Mouse (Mus musculus) kidney, adult 9 months (tissue): ENCODE data around the gene Uspl1.
A peak's percentile ranks its signal among the peaks of the same experiment; 100 is the strongest.

Source experiments
- DNase-seq: peaks from one replicate; pipeline ENCODE4 v3.0.0; 2022

Gene Uspl1

DNA sequence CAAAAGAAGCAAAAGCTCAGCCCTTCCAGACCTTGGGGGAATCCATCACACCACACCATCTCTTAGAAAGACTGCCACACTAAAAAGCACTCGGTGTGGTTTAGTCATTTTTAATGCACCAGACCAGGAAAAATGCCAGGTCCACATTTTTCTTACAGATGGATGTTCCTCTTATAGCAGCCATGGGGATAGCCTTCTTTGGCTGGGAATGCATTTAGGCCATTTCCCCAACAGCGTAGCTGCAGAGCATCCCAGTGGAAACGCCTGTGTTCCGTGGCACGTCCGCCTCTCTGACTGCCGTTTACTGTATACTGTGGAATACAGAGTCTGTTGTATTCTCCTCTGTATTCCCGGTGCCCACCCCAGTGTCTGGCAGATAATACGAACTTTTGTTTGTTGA is 15.3 kb upstream of the Uspl1 start:
- DNase-seq: no peak

DNA sequence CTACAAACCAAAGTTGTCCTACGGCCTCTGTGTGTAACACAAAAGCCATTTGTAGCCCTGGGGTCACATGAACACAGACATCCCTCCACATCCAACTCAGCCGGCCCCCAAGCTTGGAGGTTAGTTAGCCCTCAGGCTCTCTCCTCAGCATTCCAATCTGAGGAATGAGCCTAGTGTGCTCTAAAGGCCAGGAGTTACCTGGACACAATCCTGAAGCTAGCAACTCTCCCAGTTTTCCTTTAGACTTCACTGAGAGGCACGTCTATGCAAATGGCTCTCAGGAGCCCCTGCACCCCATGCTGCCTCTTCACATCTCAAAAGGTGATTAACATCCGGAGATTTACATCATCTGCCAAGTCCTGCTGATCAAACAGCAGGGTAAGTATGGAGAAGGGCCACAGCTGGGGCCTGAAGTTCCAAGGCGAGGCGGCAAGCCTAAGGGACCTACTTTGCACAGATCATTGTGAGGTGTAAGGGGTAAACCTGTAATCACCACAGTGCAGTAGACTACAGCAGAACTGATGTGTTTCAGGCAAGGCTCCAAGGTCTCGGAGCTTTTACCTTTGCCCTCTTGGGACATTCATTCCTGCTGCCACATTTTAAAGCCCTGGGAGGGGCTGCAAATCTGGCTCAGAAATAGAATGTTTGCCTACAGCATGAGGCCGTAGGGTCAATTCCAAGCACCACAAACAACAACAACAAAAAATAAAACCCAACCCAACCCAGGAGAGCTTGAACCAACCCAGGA is 13.1 kb upstream of the Uspl1 start:
- peak; percentile 46 for DNase-seq

DNA sequence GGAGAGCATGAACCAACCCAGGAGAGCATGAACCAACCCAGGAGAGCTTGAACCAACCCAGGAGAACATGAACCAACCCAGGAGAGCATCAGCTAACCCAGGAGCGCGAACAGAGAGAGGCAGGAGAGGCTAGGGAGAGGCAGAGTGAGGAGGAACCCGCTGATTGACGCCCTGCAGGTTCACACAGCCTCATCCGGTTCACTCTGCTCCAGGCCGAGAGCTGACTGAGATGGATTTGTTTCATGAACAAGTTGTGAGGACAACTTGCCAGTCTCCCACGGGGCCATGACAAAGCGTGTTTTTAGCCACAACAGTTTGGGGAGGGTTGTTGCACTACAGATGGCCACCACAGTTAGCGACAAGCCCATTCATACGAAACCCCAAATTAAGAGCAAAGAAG is 11.9 kb upstream of the Uspl1 start:
- no peak for DNase-seq

DNA sequence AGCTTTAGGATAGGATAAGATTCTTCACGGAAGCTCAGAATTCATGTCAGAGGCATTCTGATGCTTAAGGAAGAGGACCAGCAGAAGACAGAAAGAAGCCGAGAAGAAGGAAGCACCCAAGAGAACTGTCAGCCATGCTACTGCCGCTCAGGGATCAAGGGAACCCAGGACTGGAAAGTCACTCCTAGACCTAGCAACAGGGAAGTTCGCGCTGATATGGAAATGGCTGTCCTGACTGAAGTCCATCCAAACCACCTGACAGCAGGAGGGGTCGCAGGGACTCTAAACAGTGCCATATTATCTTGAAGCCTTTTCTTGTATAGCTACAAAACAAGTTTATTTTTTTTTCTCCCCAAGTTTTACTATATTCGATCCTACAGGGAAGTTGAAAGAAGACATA is 9.6 kb upstream of the Uspl1 start:
- no peak for DNase-seq

DNA sequence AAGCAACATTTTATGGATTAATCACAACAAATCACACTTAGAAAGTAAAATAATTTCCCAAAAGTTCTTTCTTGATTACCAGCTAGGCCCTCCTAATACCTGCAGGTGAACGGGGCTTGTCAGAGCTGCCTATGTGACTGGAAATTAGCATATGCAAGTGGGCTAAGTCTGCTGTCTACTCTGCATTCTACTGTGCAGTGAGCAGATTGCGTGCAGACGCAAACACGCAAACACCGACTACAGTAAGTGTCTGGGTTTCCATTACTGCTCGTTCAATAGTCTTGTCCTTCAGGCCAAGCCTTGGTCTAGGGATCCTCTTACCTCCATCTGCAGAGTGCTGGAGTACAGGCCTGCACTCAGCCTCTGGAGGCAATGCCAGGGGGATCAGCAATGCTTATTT is 8.4 kb upstream of the Uspl1 start:
- DNase-seq: no peak

DNA sequence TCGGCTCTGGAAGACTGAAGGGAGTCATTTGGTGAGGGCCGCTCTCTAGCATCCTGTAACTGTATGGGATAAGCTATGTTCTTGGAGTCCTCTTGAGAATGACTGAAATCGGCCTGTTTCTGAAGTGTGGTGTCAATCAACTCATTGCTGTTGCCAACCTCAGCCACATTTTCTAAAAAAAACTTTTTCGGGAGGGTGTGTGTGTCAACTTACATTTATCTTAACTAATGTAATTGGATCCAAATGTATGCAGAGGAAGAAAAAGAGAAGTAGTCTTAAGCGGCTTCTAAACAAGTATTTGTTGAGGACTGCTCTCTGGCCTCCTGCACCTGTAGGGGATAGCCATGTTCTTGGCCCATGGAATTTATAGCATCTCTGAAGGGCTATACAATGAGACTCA is 6.1 kb upstream of the Uspl1 start:
- no peak for DNase-seq

DNA sequence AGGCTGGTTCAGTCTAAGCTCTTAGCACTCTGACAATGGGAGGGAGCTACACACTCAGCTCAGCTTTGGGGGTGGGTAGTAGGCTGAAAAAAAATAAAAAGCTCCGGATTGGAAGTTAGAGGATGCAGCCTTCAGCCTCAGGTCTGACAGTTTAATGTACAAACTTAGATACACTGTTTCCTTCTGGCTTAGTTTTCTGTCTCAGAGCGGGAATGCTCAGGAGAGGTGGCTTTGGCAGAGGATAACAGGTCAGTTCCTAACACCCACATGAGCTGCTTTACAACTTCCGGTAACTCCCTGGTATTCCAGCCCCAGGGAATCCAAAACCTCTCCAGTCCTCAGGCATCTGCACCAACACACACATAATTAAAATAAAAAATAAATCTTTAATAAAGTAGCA is 4.3 kb upstream of the Uspl1 start:
- DNase-seq: no peak

DNA sequence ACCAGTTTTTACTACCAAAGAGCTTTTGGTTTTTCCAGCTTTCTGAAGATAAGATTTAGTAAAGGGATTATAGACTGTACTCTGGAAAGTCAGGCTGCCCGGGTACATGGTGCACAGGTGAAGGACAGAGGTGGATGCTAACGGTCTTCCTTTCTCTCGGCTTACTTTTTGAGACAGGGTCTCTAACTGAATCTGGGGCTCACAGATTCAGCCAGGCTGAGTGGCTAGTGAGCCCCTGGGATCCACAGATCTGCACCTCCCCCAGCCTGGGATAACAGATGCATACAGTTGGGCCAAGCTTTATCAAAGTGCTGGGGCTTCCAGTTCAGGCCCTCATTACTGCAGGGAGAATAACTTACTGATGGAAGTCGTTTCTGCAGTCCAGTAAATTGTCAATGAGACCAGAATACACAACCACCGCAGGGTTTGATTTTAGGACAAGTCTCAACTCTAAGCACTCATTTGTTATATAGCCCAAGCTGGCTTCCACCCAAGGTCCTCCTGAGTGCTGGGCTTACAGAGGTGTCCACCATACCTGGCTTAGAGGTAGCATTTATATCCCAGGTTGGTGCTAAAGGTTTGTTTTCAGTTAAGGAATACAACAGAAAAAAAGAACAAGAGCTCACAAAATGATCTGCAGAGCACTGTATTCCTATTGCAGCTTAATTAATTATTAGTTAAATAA is 1.8 kb upstream of the Uspl1 start:
- DNase-seq: no peak

DNA sequence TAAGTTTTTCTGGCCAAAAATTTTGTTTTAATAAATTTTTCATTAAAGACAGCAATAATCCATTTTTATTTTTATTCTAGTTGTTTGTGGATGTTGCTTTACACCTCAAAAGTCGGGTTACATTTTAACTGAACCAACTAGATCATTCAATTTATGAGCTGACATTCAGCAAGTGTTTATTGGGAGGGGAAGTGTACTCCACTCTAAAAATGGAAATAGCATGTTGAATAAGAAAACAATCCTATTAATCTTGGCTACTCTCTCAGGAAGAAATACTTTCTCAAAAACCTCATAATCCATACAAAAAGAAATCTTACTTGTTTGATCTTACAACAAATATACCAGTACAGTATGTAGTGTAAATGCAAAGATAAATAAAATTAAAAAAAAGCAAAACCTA is 1.0 kb upstream of the Uspl1 start:
- no peak for DNase-seq

DNA sequence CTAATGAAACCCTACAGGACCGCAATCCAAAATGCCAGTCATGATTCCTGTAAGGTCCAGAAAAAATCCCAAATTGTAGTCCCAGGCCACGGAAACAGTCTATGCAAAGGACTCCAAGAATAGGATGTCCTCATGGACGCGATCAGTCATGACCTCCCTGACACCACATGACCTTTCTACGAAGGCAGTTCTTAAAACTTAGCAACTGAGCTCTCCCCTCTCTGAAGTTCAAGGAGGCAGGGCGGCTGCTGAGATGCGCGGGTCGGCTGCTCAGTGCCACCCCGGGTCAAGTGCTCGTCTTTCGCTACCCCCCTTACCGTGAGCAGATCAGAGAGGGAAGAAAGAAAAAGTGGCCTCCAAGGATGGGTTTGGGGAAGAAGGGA is 438 bp upstream of the Uspl1 start:
- DNase-seq: no peak

DNA sequence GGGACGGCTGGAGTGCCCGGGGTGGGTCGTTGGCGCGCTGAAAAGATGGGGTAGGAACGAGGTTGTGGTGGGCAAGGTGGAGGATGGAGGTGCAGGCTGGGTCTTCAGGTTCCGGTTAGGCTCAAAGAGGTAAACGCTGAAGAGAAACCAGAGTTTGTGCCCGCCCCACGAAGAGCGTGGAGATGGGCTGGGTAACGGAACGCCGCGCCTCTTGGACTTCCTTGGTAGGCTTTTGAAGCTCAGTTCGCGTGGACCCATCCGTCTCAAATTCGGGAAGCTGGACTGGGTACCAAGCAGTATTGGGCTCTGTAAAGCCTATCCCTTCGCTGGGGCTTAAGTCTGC is 665 bp downstream of the Uspl1 start:
- DNase-seq: no peak

DNA sequence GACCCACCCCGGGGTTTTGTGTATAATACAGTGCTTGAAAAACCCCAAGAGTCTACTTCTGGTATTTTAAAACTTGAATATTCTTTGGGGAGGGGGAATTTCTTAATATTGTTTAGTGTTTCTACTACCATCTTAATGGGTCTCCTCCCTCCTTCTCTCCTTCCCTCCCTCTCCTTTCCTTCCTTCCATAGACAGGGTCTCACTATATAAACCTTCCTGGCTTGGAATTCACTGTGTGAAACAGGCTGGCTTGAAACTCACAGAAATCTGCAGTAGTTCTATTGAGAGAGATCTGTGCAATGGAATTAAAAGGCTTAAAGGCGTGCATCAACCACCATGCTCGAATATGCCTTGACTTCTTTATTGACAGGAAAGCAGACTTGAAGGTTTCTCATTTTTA is 1.7 kb downstream of the Uspl1 start:
- DNase-seq: no peak

DNA sequence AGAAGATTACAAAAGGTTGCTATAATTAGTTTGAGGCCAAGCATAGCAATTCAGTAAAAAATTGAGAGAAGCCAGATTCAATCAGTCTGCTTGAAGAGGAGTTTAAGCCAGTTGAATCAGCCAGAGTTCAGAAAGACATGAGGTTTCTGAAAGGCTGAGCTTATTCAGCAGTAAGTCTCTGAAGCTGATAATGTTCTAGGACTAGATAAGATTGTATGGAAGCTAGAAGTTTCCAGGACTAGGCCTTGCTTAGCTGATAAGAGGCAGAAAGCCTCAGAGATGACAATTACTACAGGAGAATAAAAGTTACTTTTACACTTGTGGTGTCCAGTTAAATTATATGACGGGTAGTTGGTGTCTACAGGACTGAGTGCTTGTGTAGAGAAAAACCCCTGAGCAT is 6.0 kb downstream of the Uspl1 start:
- no peak for DNase-seq

DNA sequence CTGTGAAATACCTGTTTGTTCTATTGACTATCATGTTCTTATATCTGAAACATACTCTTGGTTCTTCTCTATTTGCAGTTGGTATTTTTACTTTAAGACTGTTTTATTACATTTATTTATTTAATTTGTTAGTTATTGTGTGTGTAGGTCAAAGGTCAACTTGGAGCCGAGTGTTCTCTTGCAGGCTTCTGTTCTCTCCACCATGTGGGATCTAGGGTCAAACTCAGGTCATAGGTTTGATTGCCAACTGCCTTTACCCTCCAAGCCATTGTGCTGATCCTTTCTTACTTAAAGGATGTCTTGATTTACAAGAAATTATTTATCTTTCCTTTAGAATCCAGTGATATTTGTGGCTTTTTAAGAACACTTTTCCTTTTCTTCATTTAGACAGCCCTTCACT is 12.5 kb downstream of the Uspl1 start:
- DNase-seq: peak; percentile 60

DNA sequence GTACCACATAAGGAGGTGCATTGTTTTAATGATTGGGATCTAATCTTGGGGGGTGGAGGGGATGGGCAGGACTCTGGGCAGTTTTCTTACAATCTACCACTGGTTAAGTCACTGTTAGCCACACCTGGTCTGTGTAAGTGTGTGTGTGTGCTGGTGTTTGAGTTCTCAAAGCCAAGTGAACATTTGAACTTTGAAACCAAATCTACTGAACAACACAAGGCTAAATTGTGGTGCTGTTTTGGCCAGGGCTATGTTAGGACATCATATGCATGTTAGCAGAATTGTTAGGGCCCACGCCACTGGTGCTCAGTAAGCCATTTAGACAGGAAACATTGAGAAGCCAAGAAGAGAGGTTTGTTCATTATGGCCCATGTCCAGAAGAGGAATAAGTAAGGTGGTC is 14.6 kb downstream of the Uspl1 start:
- DNase-seq: peak; percentile 40

DNA sequence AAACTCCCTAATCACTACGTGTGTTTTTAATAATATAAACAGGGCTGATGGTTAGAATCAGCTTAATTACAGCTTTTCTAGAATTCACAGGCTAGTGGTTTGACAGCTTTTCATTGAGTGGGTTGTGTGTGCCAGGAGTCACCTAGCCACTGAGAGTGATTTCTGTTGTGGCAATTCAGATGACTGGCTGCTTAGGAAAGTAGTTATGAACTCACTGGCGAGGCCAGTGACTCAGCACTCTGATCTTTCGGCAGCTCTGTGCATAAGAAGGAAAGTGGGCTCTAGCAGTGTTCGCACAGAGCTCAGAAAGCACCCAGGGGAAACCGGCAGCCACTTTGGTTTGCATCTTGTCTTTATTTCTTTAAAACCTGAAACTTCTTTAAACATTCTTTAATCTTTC is 18.8 kb downstream of the Uspl1 start:
- DNase-seq: peak; percentile 41

DNA sequence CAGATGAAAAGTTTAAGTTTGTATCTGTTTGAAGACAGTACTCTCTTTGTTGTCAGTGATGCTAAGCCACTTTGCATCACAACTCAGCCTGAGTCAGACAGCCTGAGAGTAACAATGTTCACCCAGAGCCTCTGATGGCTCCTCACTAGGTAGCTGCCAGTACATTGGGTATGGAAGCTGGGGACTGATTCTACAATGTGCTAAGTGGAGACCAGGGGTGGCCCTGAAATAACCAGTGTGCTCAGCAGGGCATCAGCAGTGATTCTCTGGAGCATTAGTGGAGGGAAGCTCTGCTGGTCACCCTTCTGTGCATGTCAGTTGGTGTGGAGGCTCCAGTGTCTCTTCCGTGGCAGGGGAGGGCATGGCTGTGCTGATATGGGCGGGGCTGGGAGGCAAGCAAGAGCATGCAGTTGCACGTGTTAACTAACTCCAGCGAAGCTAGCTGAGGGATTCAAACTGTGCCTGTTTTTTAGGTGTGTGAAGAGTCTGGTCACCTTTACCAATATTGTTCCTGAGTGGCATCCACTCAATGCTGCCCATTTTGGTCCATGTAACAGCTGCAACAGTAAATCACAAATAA is 19.7 kb downstream of the Uspl1 start:
- DNase-seq: no peak

DNA sequence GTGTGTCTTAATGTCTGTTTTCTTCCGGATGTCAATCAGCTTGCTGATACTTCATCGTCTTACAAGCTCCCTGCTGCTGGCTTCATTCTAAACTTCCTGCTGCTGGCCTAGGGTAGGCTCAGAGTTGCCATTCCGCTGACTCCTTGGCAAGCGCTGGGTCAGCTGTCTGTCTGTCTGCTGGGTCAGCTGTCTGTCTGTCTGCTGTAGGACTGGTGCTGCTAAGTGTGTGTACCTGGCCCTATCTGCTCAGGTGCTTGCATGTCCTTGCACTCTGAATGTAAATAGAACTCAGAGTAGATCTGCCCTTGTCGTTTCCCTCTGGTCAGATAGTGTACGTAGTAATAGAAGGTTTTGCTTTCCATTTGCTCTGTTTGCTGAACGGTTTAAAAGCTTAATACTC is 20.7 kb downstream of the Uspl1 start:
- DNase-seq: no peak

DNA sequence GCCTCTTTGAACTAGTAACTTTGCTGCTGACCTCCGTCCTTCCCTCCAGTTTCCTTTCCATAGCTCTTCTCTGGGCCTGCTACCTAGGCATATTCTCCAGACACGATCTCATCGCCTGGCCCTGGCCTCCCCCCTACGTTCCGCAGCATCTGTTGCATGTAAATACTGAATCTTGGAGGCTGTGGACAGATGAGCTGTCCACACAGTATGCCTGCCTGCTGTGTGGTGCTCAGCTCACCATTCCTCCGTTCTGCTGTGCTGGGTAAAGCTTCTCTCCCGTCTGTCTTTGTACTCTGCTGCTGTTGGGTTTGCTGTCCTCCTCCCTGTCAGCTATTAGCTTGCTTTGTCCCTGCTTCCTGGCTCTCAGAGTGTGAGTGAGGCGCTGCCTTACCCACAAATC is 21.1 kb downstream of the Uspl1 start:
- no peak for DNase-seq

DNA sequence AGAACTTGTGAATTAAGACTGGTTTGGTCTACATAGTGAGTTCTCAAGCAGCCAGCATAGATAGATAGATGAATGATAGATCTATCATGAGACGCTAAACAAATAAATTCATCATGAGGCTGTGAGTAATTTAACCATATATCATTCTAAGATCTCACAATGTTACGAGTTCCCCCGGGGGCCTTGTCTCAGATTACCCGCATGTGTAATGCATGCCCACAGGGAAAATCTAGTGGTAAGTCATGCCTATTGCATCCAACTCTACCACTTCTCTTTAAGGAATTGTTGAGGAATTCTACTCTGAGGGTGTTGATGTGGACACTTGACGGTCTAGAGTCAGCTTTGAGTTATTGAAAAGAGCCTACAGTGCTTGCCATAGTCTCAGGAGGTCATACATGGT is 22.1 kb downstream of the Uspl1 start:
- no peak for DNase-seq

DNA sequence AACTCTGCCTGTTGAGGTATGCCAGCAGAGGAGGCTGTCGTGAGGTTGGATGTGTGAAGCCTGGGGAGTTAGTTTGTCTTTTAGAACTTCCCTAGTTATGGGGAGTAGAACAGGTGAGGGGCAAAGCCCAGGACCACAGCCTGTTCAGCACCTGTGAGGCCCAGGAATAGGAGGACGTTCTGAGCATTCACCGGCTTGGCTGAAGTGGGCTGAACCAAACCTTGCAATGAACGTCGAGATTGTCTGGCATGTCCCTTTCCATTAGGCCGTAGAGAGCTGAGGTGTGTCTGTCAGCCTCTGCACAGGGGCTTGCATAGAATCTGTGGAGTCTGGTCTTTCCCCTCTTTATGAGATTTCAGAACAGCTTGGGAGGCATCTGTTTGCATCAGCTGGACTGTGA is 23.5 kb downstream of the Uspl1 start:
- DNase-seq: no peak

DNA sequence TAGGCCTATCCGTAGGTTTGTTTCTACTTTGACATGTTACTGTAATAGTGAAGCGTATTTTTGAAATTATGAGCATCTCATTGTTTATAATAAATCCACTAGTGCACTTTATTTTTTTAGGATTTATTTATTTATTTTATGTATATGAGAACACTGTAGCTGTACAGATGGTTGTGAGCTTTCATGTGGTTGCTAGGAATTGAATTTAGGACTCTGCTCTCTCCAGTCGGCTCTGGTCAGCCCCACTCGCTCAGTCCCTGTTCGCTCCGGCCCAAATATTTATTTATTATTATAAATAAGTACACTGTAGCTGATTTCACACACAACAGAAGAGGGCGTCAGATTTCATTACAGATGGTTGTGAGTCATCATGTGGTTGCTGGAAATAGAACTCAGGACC is 24.6 kb downstream of the Uspl1 start:
- no peak for DNase-seq

DNA sequence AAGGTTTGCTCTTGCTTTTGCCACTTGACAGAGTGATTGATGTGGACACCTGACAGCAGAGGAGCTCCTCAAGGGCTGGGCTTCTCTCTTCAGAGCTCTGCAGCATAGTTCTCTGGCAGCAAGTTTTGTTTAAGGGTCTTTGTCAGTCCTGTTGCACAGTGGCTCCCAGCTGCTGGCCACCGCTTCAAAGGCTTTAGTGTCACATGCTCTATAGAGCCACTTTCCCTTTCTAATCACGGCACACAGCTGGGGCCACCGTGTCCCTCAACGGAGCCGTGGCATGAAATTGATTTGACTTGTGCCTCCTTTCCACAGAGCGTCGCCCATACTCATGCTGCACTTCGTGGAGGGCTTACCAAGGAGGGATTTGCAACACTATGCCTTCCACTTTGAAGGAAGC is 25.2 kb downstream of the Uspl1 start:
- no peak for DNase-seq

DNA sequence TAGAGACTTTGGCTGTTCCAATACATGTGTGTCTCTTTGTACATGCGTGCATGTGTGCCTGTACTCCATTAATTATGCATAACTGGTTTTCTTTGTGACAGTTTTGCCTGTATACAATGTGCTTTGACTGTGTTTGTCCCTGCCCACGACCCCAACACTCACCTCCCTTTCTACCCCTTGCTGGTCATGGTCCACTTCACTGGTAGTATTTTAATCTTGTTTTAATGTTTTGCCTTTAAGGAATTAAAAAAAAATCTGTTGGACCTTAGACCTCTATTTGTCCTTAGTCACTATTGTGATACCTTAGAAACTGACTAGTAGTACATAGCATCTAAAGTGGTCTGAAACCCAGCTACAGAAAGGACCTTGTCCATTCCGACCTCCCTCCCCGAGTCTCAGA is 26.9 kb downstream of the Uspl1 start:
- DNase-seq: peak; percentile 51

DNA sequence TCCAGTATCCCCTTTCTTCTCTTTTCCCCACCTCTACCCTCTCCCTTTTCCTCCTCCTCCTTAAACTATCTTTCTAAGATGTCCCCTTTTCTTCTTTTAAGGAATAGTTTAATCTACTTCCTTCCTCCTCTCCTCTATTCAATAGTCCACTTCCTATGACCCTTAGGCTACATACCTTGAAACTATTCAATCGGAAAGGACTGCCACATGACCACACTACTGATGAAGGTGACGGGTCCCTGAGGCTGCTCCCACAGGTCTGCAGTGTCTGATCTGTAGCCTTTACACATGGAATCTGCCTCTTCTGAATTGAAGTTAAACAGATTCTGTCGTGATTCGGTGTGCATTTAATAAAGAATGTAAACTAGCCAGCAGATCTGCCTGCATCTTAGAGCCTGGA is 28.7 kb downstream of the Uspl1 start:
- DNase-seq: peak; percentile 50
